Mouse (Mus musculus) CH12.LX (cell line): ENCODE data around the gene Pcsk7. TPM values are rescaled to one million over a fixed set of nuclear protein-coding genes. Genes with fewer than 3 reads are reported as not detected.
A peak's percentile ranks its signal among the peaks of the same experiment; 100 is the strongest.

Experiments used
- DNase-seq: peaks from one replicate; pipeline ENCODE4 v3.0.0-alpha.2; 2013; ENCODE audit errors: extremely low read depth
- H3K27ac ChIP-seq: 2 replicates; pipeline ENCODE4 v1.5.1; 2012; ENCODE audit warnings: low read depth, mild to moderate bottlenecking, control low read depth, moderate library complexity; ENCODE audit not compliant: insufficient read depth
- H3K27me3 ChIP-seq: replicated peaks from 2 replicates; pipeline ENCODE3; 2012; ENCODE audit warnings: inconsistent platforms
- H3K36me3 ChIP-seq, 2 experiments: replicated peaks in 1 of 2; 2 replicates each; pipeline versions ENCODE3 to v1.6.1; 2012; ENCODE audit warnings: inconsistent platforms in 1 of 2, low read length in 1 of 2, mild to moderate bottlenecking in 1 of 2, mixed read lengths in 1 of 2, moderate library complexity in 1 of 2; ENCODE audit not compliant: control insufficient read depth in 1 of 2, insufficient read depth in 1 of 2
- H3K4me1 ChIP-seq, 2 experiments: 2 replicates each; pipeline ENCODE4 v1.6.1; 2012; ENCODE audit warnings: inconsistent platforms in 1 of 2, moderate library complexity in 1 of 2; ENCODE audit not compliant: insufficient read depth in 2 of 2, control insufficient read depth in 1 of 2
- H3K4me2 ChIP-seq: 2 replicates; pipeline ENCODE4 v1.6.1; 2012; ENCODE audit warnings: low read depth, mild to moderate bottlenecking, control low read depth; ENCODE audit not compliant: poor library complexity, insufficient read depth, severe bottlenecking
- H3K4me3 ChIP-seq, 3 experiments: fragments of 150-350 bp in 1 of 3; sonication (generic) in 1 of 3; replicated peaks in 1 of 3; 2 replicates each; pipeline versions ENCODE3 to v1.5.1; 2011 to 2012; ENCODE audit warnings: low read depth in 2 of 3, low read length in 2 of 3, mild to moderate bottlenecking in 2 of 3, moderate library complexity in 2 of 3, control low read depth in 1 of 3, improper control_type of control experiment in 1 of 3, inconsistent platforms in 1 of 3, mixed read lengths in 1 of 3; ENCODE audit not compliant: poor library complexity in 1 of 3
- H3K79me2 ChIP-seq: replicated peaks from 2 replicates; pipeline ENCODE4 v1.6.1; 2012; ENCODE audit warnings: mild to moderate bottlenecking, moderate library complexity; ENCODE audit not compliant: control insufficient read depth, poor library complexity, insufficient read depth, severe bottlenecking; ENCODE audit errors: extremely low read depth
- H3K9ac ChIP-seq: 2 replicates; pipeline ENCODE4 v1.6.1; 2012; ENCODE audit warnings: low read depth, mild to moderate bottlenecking, control low read depth, moderate library complexity; ENCODE audit not compliant: insufficient read depth
- H3K9me3 ChIP-seq: replicated peaks from 2 replicates; pipeline ENCODE3; 2012; ENCODE audit warnings: low read length, inconsistent platforms, mixed read lengths
- BHLHE40 ChIP-seq: IDR thresholded peaks from 2 replicates; pipeline ENCODE4 v1.6.1; 2011; ENCODE audit warnings: mild to moderate bottlenecking, low read depth, low read length, improper control_type of control experiment
- CHD1 ChIP-seq: IDR thresholded peaks from 2 replicates; pipeline ENCODE4 v1.6.1; 2012; ENCODE audit warnings: low read depth, low read length, improper control_type of control experiment, inconsistent platforms
- CHD2 ChIP-seq: IDR thresholded peaks from 2 replicates; pipeline ENCODE4 v1.6.1; 2011; ENCODE audit warnings: low read length, improper control_type of control experiment
- CTCF ChIP-seq, 2 experiments: IDR thresholded peaks in 1 of 2; conservative IDR thresholded peaks in 1 of 2; 2 replicates each; pipeline ENCODE4 v1.5.1; 2011 to 2012; ENCODE audit warnings: low read depth in 2 of 2, low read length in 2 of 2, improper control_type of control experiment in 1 of 2, inconsistent platforms in 1 of 2, mild to moderate bottlenecking in 1 of 2, moderate library complexity in 1 of 2
- E2F4 ChIP-seq: IDR thresholded peaks from 2 replicates; pipeline ENCODE4 v1.6.1; 2011; ENCODE audit warnings: low read depth, low read length, improper control_type of control experiment; ENCODE audit not compliant: insufficient replicate concordance
- ELF1 ChIP-seq: IDR thresholded peaks from 2 replicates; pipeline ENCODE4 v1.6.1; 2014; ENCODE audit warnings: low read depth, mild to moderate bottlenecking, inconsistent platforms, low read length, improper control_type of control experiment
- EP300 ChIP-seq: IDR thresholded peaks from 2 replicates; pipeline ENCODE4 v1.6.1; 2011; ENCODE audit warnings: low read length, improper control_type of control experiment
- ETS1 ChIP-seq: conservative IDR thresholded peaks from 2 replicates; pipeline ENCODE4 v1.6.1; 2012; ENCODE audit warnings: low read depth, mild to moderate bottlenecking, inconsistent platforms, low read length, improper control_type of control experiment, moderate library complexity
- GABPA ChIP-seq: IDR thresholded peaks from 2 replicates; pipeline ENCODE4 v1.6.1; 2012; ENCODE audit warnings: low read depth, low read length, improper control_type of control experiment, inconsistent platforms; ENCODE audit not compliant: insufficient replicate concordance
- HCFC1 ChIP-seq: IDR thresholded peaks from 2 replicates; pipeline ENCODE4 v1.6.1; 2012; ENCODE audit warnings: low read depth, mild to moderate bottlenecking, inconsistent platforms, low read length, improper control_type of control experiment
- JUN ChIP-seq: IDR thresholded peaks from 2 replicates; pipeline ENCODE4 v1.6.1; 2011; ENCODE audit warnings: low read depth, mild to moderate bottlenecking, low read length, improper control_type of control experiment, moderate library complexity; ENCODE audit not compliant: insufficient read depth
- JUND ChIP-seq: conservative IDR thresholded peaks from 2 replicates; pipeline ENCODE4 v1.6.1; 2011; ENCODE audit warnings: low read depth, low read length, improper control_type of control experiment
- KAT2A ChIP-seq: IDR thresholded peaks from 2 replicates; pipeline ENCODE4 v1.6.1; 2012; ENCODE audit warnings: low read length, improper control_type of control experiment, inconsistent platforms; ENCODE audit not compliant: insufficient replicate concordance
- MAFK ChIP-seq: IDR thresholded peaks from 2 replicates; pipeline ENCODE4 v1.6.1; 2011; ENCODE audit warnings: low read length, improper control_type of control experiment; ENCODE audit not compliant: insufficient replicate concordance
- MAX ChIP-seq: IDR thresholded peaks from 2 replicates; pipeline ENCODE4 v1.6.1; 2011; ENCODE audit warnings: low read length, improper control_type of control experiment
- MEF2A ChIP-seq: IDR thresholded peaks from 2 replicates; pipeline ENCODE4 v1.6.1; 2014; ENCODE audit warnings: low read depth, mild to moderate bottlenecking, inconsistent platforms, low read length, improper control_type of control experiment, borderline replicate concordance
- MXI1 ChIP-seq: IDR thresholded peaks from 2 replicates; pipeline ENCODE4 v1.6.1; 2011; ENCODE audit warnings: mild to moderate bottlenecking, low read depth, low read length, improper control_type of control experiment
- MYC ChIP-seq: IDR thresholded peaks from 2 replicates; pipeline ENCODE4 v1.6.1; 2011; ENCODE audit warnings: low read depth, mild to moderate bottlenecking, improper control_type of control experiment, low read length
- NELFE ChIP-seq: IDR thresholded peaks from 2 replicates; pipeline ENCODE4 v1.6.1; 2011; ENCODE audit warnings: low read depth, low read length, improper control_type of control experiment
- NRF1 ChIP-seq: IDR thresholded peaks from 2 replicates; pipeline ENCODE4 v1.6.1; 2014; ENCODE audit warnings: low read depth, mild to moderate bottlenecking, inconsistent platforms, low read length, improper control_type of control experiment, moderate library complexity
- POLR2A ChIP-seq: IDR thresholded peaks from 2 replicates; pipeline ENCODE4 v1.6.1; 2011; ENCODE audit warnings: low read depth, mild to moderate bottlenecking, improper control_type of control experiment, low read length
- POLR2AphosphoS2 ChIP-seq: IDR thresholded peaks from 2 replicates; pipeline ENCODE4 v1.6.1; 2011; ENCODE audit warnings: low read depth, low read length, improper control_type of control experiment
- RAD21 ChIP-seq: IDR thresholded peaks from 2 replicates; pipeline ENCODE4 v1.6.1; 2011; ENCODE audit warnings: low read depth, mild to moderate bottlenecking, low read length, improper control_type of control experiment, moderate library complexity
- RCOR1 ChIP-seq: conservative IDR thresholded peaks from 2 replicates; pipeline ENCODE4 v1.6.1; 2012; ENCODE audit warnings: low read depth, mild to moderate bottlenecking, inconsistent platforms, low read length, improper control_type of control experiment
- SIN3A ChIP-seq: IDR thresholded peaks from 2 replicates; pipeline ENCODE4 v1.6.1; 2012; ENCODE audit warnings: low read length, improper control_type of control experiment, inconsistent platforms
- SMC3 ChIP-seq: IDR thresholded peaks from 2 replicates; pipeline ENCODE4 v1.6.1; 2011; ENCODE audit warnings: low read depth, low read length, improper control_type of control experiment
- TBP ChIP-seq: conservative IDR thresholded peaks from 2 replicates; pipeline ENCODE4 v1.6.1; 2011; ENCODE audit warnings: low read depth, low read length, improper control_type of control experiment
- TCF12 ChIP-seq: IDR thresholded peaks from 2 replicates; pipeline ENCODE4 v1.6.1; 2014; ENCODE audit warnings: low read depth, mild to moderate bottlenecking, inconsistent platforms, low read length, improper control_type of control experiment
- UBTF ChIP-seq: IDR thresholded peaks from 2 replicates; pipeline ENCODE4 v1.6.1; 2012; ENCODE audit warnings: low read depth, mild to moderate bottlenecking, inconsistent platforms, low read length, improper control_type of control experiment, moderate library complexity
- USF1 ChIP-seq: IDR thresholded peaks from 2 replicates; pipeline ENCODE4 v1.6.1; 2014; ENCODE audit warnings: low read depth, mild to moderate bottlenecking, inconsistent platforms, low read length, improper control_type of control experiment
- ZKSCAN1 ChIP-seq: IDR thresholded peaks from 2 replicates; pipeline ENCODE4 v1.6.1; 2012; ENCODE audit warnings: low read depth, inconsistent platforms, low read length, improper control_type of control experiment, borderline replicate concordance
- ZMIZ1 ChIP-seq: IDR thresholded peaks from 2 replicates; pipeline ENCODE4 v1.6.1; 2012; ENCODE audit warnings: low read depth, mild to moderate bottlenecking, inconsistent platforms, low read length, improper control_type of control experiment
- ZNF384 ChIP-seq: IDR thresholded peaks from 2 replicates; pipeline ENCODE4 v1.6.1; 2012; ENCODE audit warnings: low read depth, low read length, improper control_type of control experiment, inconsistent platforms
- dilution Hi-C: fragments of 300-500 bp; cut with MboI; formaldehyde crosslinking; loops from 2 replicates; pipeline ENCODE4 v1.14.3; 2020; ENCODE audit warnings: low sequenced_read_pairs; ENCODE audit not compliant: extremely low pct_unique_long_range_greater_than_20kb, extremely low pct_ligation_motif_present
- in situ Hi-C: fragments of 300-500 bp; cut with MboI; formaldehyde crosslinking; loops from 3 replicates; pipeline ENCODE4 v1.14.3; 2019; ENCODE audit warnings: low sequenced_read_pairs, low pct_ligation_motif_present, low pct_unique_long_range_greater_than_20kb, mixed read lengths
- polyA plus RNA-seq: library from polyadenylated mRNA; unstranded; fragments of >175 nt; gene quantifications from 2 replicates; pipeline ENCODE4 v1.2.1, GENCODE M21; 2012; ENCODE audit warnings: low read depth; ENCODE audit not compliant: insufficient read length
- total RNA-seq, 2 experiments: library from RNA; depleted of rRNA; stranded (reverse); fragments of 300-350 nt in 1 of 2; fragments of >200 nt in 1 of 2; gene quantifications; 2 replicates each; pipeline ENCODE4 v1.2.3; 2012 to 2014

The Pcsk7 gene
- total and polyA plus RNA-seq, 3 experiments: 16.5 to 18.5 (median 17.9) TPM

GRCm38 (mm10) chr9:45959661-45960060, 53.4 kb downstream of the Pcsk7 start:
- in situ Hi-C loops (no loop called here), dilution Hi-C loops (no loop called here)
- Histone ChIP-seq H3K27me3 (no peaks in the 10 kb centered on the region), H3K4me2 (no peak overlapping the region), H3K27ac (no peak overlapping the region), H3K4me1 (peaks cover 2 to 51% of the 10 kb centered on the region in 2 experiments; a peak in 3 of 4 replicates), H3K9ac (no peak overlapping the region), H3K9me3 (no peaks in the 10 kb centered on the region), H3K4me3 (no peak overlapping the region), H3K79me2 (no peaks in the 10 kb centered on the region), H3K36me3 (peaks cover 25 to 56% of the 10 kb centered on the region in 2 experiments)
- no peak for DNase-seq
- no peak for TF ChIP-seq JUND
- TF ChIP-seq MEF2A: no peak
- no peak for TF ChIP-seq RAD21
- TF ChIP-seq CHD2: no peak
- TF ChIP-seq HCFC1: no peak
- no peak for TF ChIP-seq MAX
- no peak for TF ChIP-seq EP300
- TF ChIP-seq SIN3A: no peak
- no peak for TF ChIP-seq CTCF (conservative IDR thresholded peaks at IDR 0.05 in 1 of 2, IDR thresholded peaks at IDR 0.05 in 1 of 2; ENCODE audit: low read depth in 2 of 2, low read length in 2 of 2)
- no peak for TF ChIP-seq ZMIZ1
- TF ChIP-seq KAT2A: no peak
- no peak for TF ChIP-seq MXI1
- no peak for TF ChIP-seq USF1
- TF ChIP-seq POLR2AphosphoS2: no peak
- TF ChIP-seq RCOR1: no peak
- no peak for TF ChIP-seq TBP

- no peak overlapping the region for H3K9ac ChIP-seq
- H3K27me3 ChIP-seq: no peaks in the 10 kb centered on the region
- no peaks in the 10 kb centered on the region for H3K79me2 ChIP-seq
- H3K4me1 ChIP-seq: peaks cover 2 to 53% of the 10 kb centered on the region in 2 experiments; a peak in 3 of 4 replicates
- peaks cover 39 to 78% of the 10 kb centered on the region in 2 experiments for H3K36me3 ChIP-seq
- in situ Hi-C loops: no loop called here
- DNase-seq: peak; percentile 45
- no peak overlapping the region; the same call in 1 of the 2 replicates for H3K27ac ChIP-seq
- dilution Hi-C loops: no loop called here
- H3K4me2 ChIP-seq: no peak overlapping the region
- no peaks in the 10 kb centered on the region for H3K9me3 ChIP-seq
- no peak overlapping the region for H3K4me3 ChIP-seq
- TF ChIP-seq RAD21: no peak
- TF ChIP-seq TCF12: no peak
- TF ChIP-seq ETS1: no peak
- no peak for TF ChIP-seq RCOR1
- TF ChIP-seq ELF1: no peak
- TF ChIP-seq JUND: no peak
- peak; percentile 31; the same call in 1 of the 2 replicates for TF ChIP-seq POLR2AphosphoS2
- TF ChIP-seq GABPA: no peak
- TF ChIP-seq UBTF: no peak
- no peak for TF ChIP-seq SIN3A
- no peak for TF ChIP-seq ZNF384
- TF ChIP-seq MAX: 0 out of 2 replicates have a peak, but pooled peaks have one; percentile 20
- no peak for TF ChIP-seq SMC3
- no peak for TF ChIP-seq CHD1
- no peak for TF ChIP-seq CHD2
- TF ChIP-seq ZKSCAN1: no peak
- no peak for TF ChIP-seq E2F4
- no peak for TF ChIP-seq CTCF (conservative IDR thresholded peaks at IDR 0.05 in 1 of 2, IDR thresholded peaks at IDR 0.05 in 1 of 2; ENCODE audit: low read depth in 2 of 2, low read length in 2 of 2)
- no peak for TF ChIP-seq MYC
- TF ChIP-seq MAFK: no peak
- no peak for TF ChIP-seq POLR2A
- TF ChIP-seq ZMIZ1: no peak
- no peak for TF ChIP-seq MXI1
- no peak for TF ChIP-seq HCFC1
- TF ChIP-seq BHLHE40: 0 out of 2 replicates have a peak, but pooled peaks have one; percentile 10
- TF ChIP-seq NRF1: no peak
- TF ChIP-seq NELFE: no peak
- no peak for TF ChIP-seq JUN
These were observed 55.6 kb downstream of the Pcsk7 start for GRCm38 (mm10) chr9:45961855-45962254.
